ENCODE assay signal across 25 mouse cellular contexts in genomic region chr13:59017121-59017520, GRCm38 (mm10).
DNase-seq lines count a peak whose midpoint lies in the region; ATAC-seq and TF ChIP-seq lines count a peak whose summit lies in the region.
"Had no signal": no experiment of that assay in that cellular context is flagged by ENCODE, and none has a peak within 500 bp of the region (broad histone marks: within the 10 kb centered on the region; RNA-seq: fewer than 3 reads in every experiment).

No protein-coding gene starts in this region.

- no peak overlapping the region for H3K4me2 ChIP-seq in lung, postnatal 0 days (replicated peaks; ENCODE audit: low read depth, low read length)
- H3K4me2 ChIP-seq: embryonic facial prominence, embryonic 13.5 days; forebrain, embryonic 12.5 days; forebrain, embryonic 15.5 days; heart, embryonic 11.5 days; hindbrain, embryonic 12.5 days; hindbrain, embryonic 15.5 days had no signal

- H3K36me3 ChIP-seq in lung, postnatal 0 days (ENCODE audit: insufficient read depth, low read length): no peaks in the 10 kb centered on the region
- no peaks in the 10 kb centered on the region for H3K36me3 ChIP-seq in ES-E14 (ENCODE audit: control insufficient read depth, insufficient read depth, low read length, poor library complexity, severe bottlenecking)
- H3K36me3 ChIP-seq: embryonic facial prominence, embryonic 10.5 days; embryonic facial prominence, embryonic 13.5 days; forebrain, embryonic 12.5 days; forebrain, embryonic 15.5 days; hindbrain, embryonic 12.5 days; hindbrain, embryonic 15.5 days had no signal

- ATAC-seq in lung, postnatal 0 days: no peak
- ATAC-seq: CD4-positive, CD25-positive, alpha-beta regulatory T cell, adult 4 months; forebrain, embryonic 15.5 days had no signal

- WGBS in lung, postnatal 0 days: 58% methylated on average over 5 of the region's 5 CpGs

- DNase-seq in lung, postnatal 0 days (ENCODE audit: low spot score): no peak
- no peak for DNase-seq in lung, adult 18-20 months
- DNase-seq in ES-E14 (ENCODE audit: low read depth, low spot score) (peak; percentile 27), ZHBTc4 (ENCODE audit: low read depth, low spot score) (peak; percentile 56)
- DNase-seq in cerebellum, postnatal 10 days: no peak
- DNase-seq in retina, postnatal 1 day: no peak
- DNase-seq: adrenal gland, adult 2 months; adrenal gland, postnatal 14 days; cerebellum, adult 11 months; cerebellum, adult 2 months; cerebellum, adult 9-11 months; cerebellum, postnatal 36 days; embryo, embryonic 11 days; gastrocnemius, postnatal 10 days; gastrocnemius, postnatal 36 days; heart, adult 2 months had no signal

- no peak overlapping the region for H3K9ac ChIP-seq in lung, postnatal 0 days (replicated peaks; ENCODE audit: low read depth)
- no peak overlapping the region for H3K9ac ChIP-seq in ES-E14 (ENCODE audit: insufficient read depth, low read depth, low read length, poor library complexity, severe bottlenecking)
- H3K9ac ChIP-seq: embryonic facial prominence, embryonic 13.5 days; forebrain, embryonic 12.5 days; forebrain, embryonic 15.5 days; hindbrain, embryonic 12.5 days; hindbrain, embryonic 15.5 days had no signal

- no peak overlapping the region for H3K27ac ChIP-seq in lung, postnatal 0 days (ENCODE audit: low read length)
- no peak overlapping the region for H3K27ac ChIP-seq in ES-E14 (ENCODE audit: insufficient read depth, low read depth, low read length, poor library complexity, severe bottlenecking)
- H3K27ac ChIP-seq: embryonic facial prominence, embryonic 10.5 days; embryonic facial prominence, embryonic 13.5 days; forebrain, embryonic 12.5 days; forebrain, embryonic 15.5 days; heart, adult 2 months; hindbrain, embryonic 12.5 days; hindbrain, embryonic 15.5 days had no signal

- TF ChIP-seq EP300 in lung, postnatal 0 days (IDR thresholded peaks at IDR 0.05): no peak

- in situ Hi-C loops in ES-E14 (cut with MboI; ENCODE audit: low sequenced_read_pairs in 2 of 2, unreplicated experiment in 2 of 2): no loop called here

- no peak overlapping the region for H3K4me3 ChIP-seq in lung, postnatal 0 days (ENCODE audit: low read depth, low read length)
- H3K4me3 ChIP-seq in ES-E14 (ENCODE audit: insufficient read depth in 1 of 2, low read depth in 1 of 2, low read length in 2 of 2, poor library complexity in 1 of 2, severe bottlenecking in 1 of 2): no peak overlapping the region
- H3K4me3 ChIP-seq: embryonic facial prominence, embryonic 10.5 days; embryonic facial prominence, embryonic 13.5 days; erythroblast, embryonic 14.5 days; forebrain, embryonic 12.5 days; forebrain, embryonic 15.5 days; heart, adult 2 months; hindbrain, embryonic 12.5 days; hindbrain, embryonic 15.5 days had no signal

- TF ChIP-seq CTCF in lung, postnatal 0 days (IDR thresholded peaks at IDR 0.05): peak; percentile 5; the same call in 1 of the 2 replicates

- H3K27me3 ChIP-seq in lung, postnatal 0 days (replicated peaks; ENCODE audit: insufficient read depth, low read length): no peaks in the 10 kb centered on the region
- H3K27me3 ChIP-seq: embryonic facial prominence, embryonic 13.5 days; forebrain, embryonic 12.5 days; forebrain, embryonic 15.5 days; hindbrain, embryonic 12.5 days; hindbrain, embryonic 15.5 days had no signal

- no peaks in the 10 kb centered on the region for H3K4me1 ChIP-seq in lung, postnatal 0 days (ENCODE audit: insufficient read depth, low read depth, low read length)
- H3K4me1 ChIP-seq in ES-E14 (ENCODE audit: control insufficient read depth in 2 of 2, insufficient read depth in 2 of 2, low read length in 2 of 2, poor library complexity in 1 of 2): no peaks in the 10 kb centered on the region

- H3K9me3 ChIP-seq in lung, postnatal 0 days (ENCODE audit: low read length): no peaks in the 10 kb centered on the region
- H3K9me3 ChIP-seq in ES-E14 (ENCODE audit: control insufficient read depth, insufficient read depth, low read depth, low read length): no peaks in the 10 kb centered on the region
- H3K9me3 ChIP-seq: embryonic facial prominence, embryonic 10.5 days; embryonic facial prominence, embryonic 13.5 days; forebrain, embryonic 12.5 days; forebrain, embryonic 15.5 days; hindbrain, embryonic 12.5 days; hindbrain, embryonic 15.5 days had no signal

TF ChIP-seq in ES-E14, 5 proteins besides CTCF, POLR2A, EP300 and RAD21:
- TF ChIP-seq ZC3H11A (IDR thresholded peaks at IDR 0.05; ENCODE audit: borderline replicate concordance, low read depth, low read length) (no peak), MAFK (IDR thresholded peaks at IDR 0.05; ENCODE audit: insufficient read depth, low read depth, low read length) (no peak), CHD2 (IDR thresholded peaks at IDR 0.05; ENCODE audit: low read depth, low read length) (no peak), HCFC1 (IDR thresholded peaks at IDR 0.05; ENCODE audit: borderline replicate concordance, insufficient read depth, low read length) (no peak), ZNF384 (IDR thresholded peaks at IDR 0.05; ENCODE audit: low read depth, low read length) (no peak)

Comparison
In these comparisons a context has a peak if more than half of its experiments do, and no peak if none do; other contexts are left out.
1. DNase-seq: peak in ES-E14 (single experiment) and ZHBTc4 (single experiment); none in lung, postnatal 0 days (single experiment), lung, adult 18-20 months (0 of 2), cerebellum, postnatal 10 days (0 of 2) and retina, postnatal 1 day (single experiment).